ENCODE assay signal across 21 mouse cellular contexts in genomic region chr9:70304901-70305300, GRCm38 (mm10).
A peak's percentile ranks its signal among the peaks of the same experiment; 100 is the strongest.
DNase-seq lines count a peak whose midpoint lies in the region; ATAC-seq and TF ChIP-seq lines count a peak whose summit lies in the region.
"Had no signal": no experiment of that assay in that cellular context is flagged by ENCODE, and none has a peak within 500 bp of the region (broad histone marks: within the 10 kb centered on the region; RNA-seq: fewer than 3 reads in every experiment).

No protein-coding gene starts in this region.

- H3K27me3 ChIP-seq in CH12.LX (replicated peaks), result no peaks in the 10 kb centered on the region
- H3K27me3 ChIP-seq: forebrain, embryonic 13.5 days; heart, embryonic 13.5 days; hindbrain, embryonic 13.5 days had no signal

- peak; percentile 91 for DNase-seq in heart, adult 11 months
- DNase-seq in heart, postnatal 10 days, result no peak
- DNase-seq in CH12.LX (ENCODE audit: extremely low read depth), result peak; percentile 93
- DNase-seq in spleen, postnatal 14 days (ENCODE audit: low spot score in 2 of 2), result peak; percentile 14 to 18
- no peak for DNase-seq in cerebellum, adult 8-10 months
- no peak for DNase-seq in yolk sac, embryonic 10.5 days (ENCODE audit: low spot score)
- DNase-seq in right cerebral cortex, adult 18-20 months, result no peak
- DNase-seq: adrenal gland, adult 2 months; adrenal gland, postnatal 25 days; cerebellum, adult 11-12 months; cerebellum, adult 9-11 months; cerebellum, postnatal 36 days; forebrain, postnatal 0 days; gastrocnemius, adult 2 months; gastrocnemius, postnatal 25 days had no signal

- peak overlapping the region; percentile 51 for H3K4me2 ChIP-seq in CH12.LX (ENCODE audit: insufficient read depth, low read depth, poor library complexity, severe bottlenecking)
- H3K4me2 ChIP-seq: forebrain, embryonic 13.5 days; heart, embryonic 13.5 days; hindbrain, embryonic 13.5 days had no signal

- H3K4me3 ChIP-seq in CH12.LX (replicated peaks in 1 of 3; ENCODE audit: low read depth in 2 of 3, low read length in 2 of 3, poor library complexity in 1 of 3), result no peak overlapping the region
- H3K4me3 ChIP-seq: embryonic facial prominence, embryonic 10.5 days; forebrain, embryonic 13.5 days; gastrocnemius, adult 2 months; heart, embryonic 13.5 days; hindbrain, embryonic 13.5 days had no signal

- peak; percentile 65 for ATAC-seq in neutrophil, adult 5-6 weeks (ENCODE audit: extremely low read depth, insufficient number of reproducible peaks, low FRiP score, poor library complexity, severe bottlenecking)
- ATAC-seq: forebrain, embryonic 13.5 days; forebrain, postnatal 0 days; hindbrain, postnatal 0 days had no signal

- peaks cover 8% of the 10 kb centered on the region; the same call in 1 of the 2 replicates for H3K79me2 ChIP-seq in CH12.LX (replicated peaks; ENCODE audit: control insufficient read depth, extremely low read depth, insufficient read depth, poor library complexity, severe bottlenecking)

- 0 out of 2 replicates have a peak overlapping the region, but pooled peaks have one; percentile 48 for H3K9ac ChIP-seq in CH12.LX (ENCODE audit: insufficient read depth, low read depth)
- H3K9ac ChIP-seq: forebrain, embryonic 13.5 days; forebrain, postnatal 0 days; heart, embryonic 13.5 days; hindbrain, embryonic 13.5 days had no signal

- TF ChIP-seq EP300 in CH12.LX (IDR thresholded peaks at IDR 0.05; ENCODE audit: low read length), result peak; percentile 76

- H3K4me1 ChIP-seq in CH12.LX (ENCODE audit: control insufficient read depth in 1 of 2, insufficient read depth in 2 of 2), result peaks cover 21 to 64% of the 10 kb centered on the region in 2 experiments
- H3K4me1 ChIP-seq: forebrain, embryonic 13.5 days; hindbrain, embryonic 13.5 days had no signal

- TF ChIP-seq POLR2A in CH12.LX (IDR thresholded peaks at IDR 0.05; ENCODE audit: low read depth, low read length), result no peak; the same call in 1 of the 2 replicates

- no peak; the same call in 1 of the 2 replicates for TF ChIP-seq RAD21 in CH12.LX (IDR thresholded peaks at IDR 0.05; ENCODE audit: low read depth, low read length)

- TF ChIP-seq CTCF in CH12.LX (conservative IDR thresholded peaks at IDR 0.05 in 1 of 2, IDR thresholded peaks at IDR 0.05 in 1 of 2; ENCODE audit: low read depth in 2 of 2, low read length in 2 of 2), result no peak

- in situ Hi-C loops in CH12.LX (cut with MboI; ENCODE audit: low pct_ligation_motif_present, low pct_unique_long_range_greater_than_20kb, low sequenced_read_pairs), result loop anchor here (10.0 kb wide), 1 partner anchor 100 kb away; the partner anchor contains the start of gene Myo1e

- intact Hi-C loops in heart, postnatal 10 days (cut with DNase I), result no loop called here

- peaks cover 26 to 84% of the 10 kb centered on the region in 2 experiments for H3K36me3 ChIP-seq in CH12.LX (replicated peaks in 1 of 2; ENCODE audit: control insufficient read depth in 1 of 2, insufficient read depth in 1 of 2, low read length in 1 of 2)

- peaks cover 4% of the 10 kb centered on the region for H3K9me3 ChIP-seq in CH12.LX (replicated peaks; ENCODE audit: low read length)
- H3K9me3 ChIP-seq: embryonic facial prominence, embryonic 10.5 days; forebrain, embryonic 13.5 days; hindbrain, embryonic 13.5 days had no signal

- dilution Hi-C loops in CH12.LX (cut with MboI; ENCODE audit: extremely low pct_ligation_motif_present, extremely low pct_unique_long_range_greater_than_20kb, low sequenced_read_pairs), result no loop called here

- peak overlapping the region; percentile 75 for H3K27ac ChIP-seq in CH12.LX (ENCODE audit: insufficient read depth, low read depth)
- H3K27ac ChIP-seq: embryonic facial prominence, embryonic 10.5 days; forebrain, embryonic 13.5 days; gastrocnemius, adult 2 months; heart, embryonic 13.5 days; hindbrain, embryonic 13.5 days; hindbrain, postnatal 0 days had no signal

TF ChIP-seq in CH12.LX, 34 proteins besides CTCF, POLR2A, EP300 and RAD21:
- TF ChIP-seq USF2 (conservative IDR thresholded peaks at IDR 0.05; ENCODE audit: low read depth, low read length) (no peak; the same call in 1 of the 2 replicates), JUND (conservative IDR thresholded peaks at IDR 0.05; ENCODE audit: low read depth, low read length) (0 out of 2 replicates have a peak, but pooled peaks have one; percentile 3), ELF1 (IDR thresholded peaks at IDR 0.05; ENCODE audit: low read depth, low read length) (no peak), CHD1 (IDR thresholded peaks at IDR 0.05; ENCODE audit: low read depth, low read length) (no peak), CHD2 (IDR thresholded peaks at IDR 0.05; ENCODE audit: low read length) (no peak), TBP (conservative IDR thresholded peaks at IDR 0.05; ENCODE audit: low read depth, low read length) (no peak), ETS1 (conservative IDR thresholded peaks at IDR 0.05; ENCODE audit: low read depth, low read length) (peak; percentile 96), MXI1 (IDR thresholded peaks at IDR 0.05; ENCODE audit: low read depth, low read length) (peak; percentile 89), USF1 (IDR thresholded peaks at IDR 0.05; ENCODE audit: low read depth, low read length) (no peak; the same call in 1 of the 2 replicates), ZNF384 (IDR thresholded peaks at IDR 0.05; ENCODE audit: low read depth, low read length) (no peak), UBTF (IDR thresholded peaks at IDR 0.05; ENCODE audit: low read depth, low read length) (no peak), POLR2AphosphoS2 (IDR thresholded peaks at IDR 0.05; ENCODE audit: low read depth, low read length) (peak; percentile 26; the same call in 1 of the 2 replicates), MYC (IDR thresholded peaks at IDR 0.05; ENCODE audit: low read depth, low read length) (peak; percentile 95), SIN3A (IDR thresholded peaks at IDR 0.05; ENCODE audit: low read length) (peak; percentile 62; the same call in 1 of the 2 replicates), SMC3 (IDR thresholded peaks at IDR 0.05; ENCODE audit: low read depth, low read length) (no peak), PAX5 (IDR thresholded peaks at IDR 0.05; ENCODE audit: low read length) (no peak), ZC3H11A (IDR thresholded peaks at IDR 0.05; ENCODE audit: low read depth, low read length) (no peak), E2F4 (IDR thresholded peaks at IDR 0.05; ENCODE audit: insufficient replicate concordance, low read depth, low read length) (no peak), KAT2A (IDR thresholded peaks at IDR 0.05; ENCODE audit: insufficient replicate concordance, low read length) (no peak), MAFK (IDR thresholded peaks at IDR 0.05; ENCODE audit: insufficient replicate concordance, low read length) (peak; percentile 69; the same call in 1 of the 2 replicates), MEF2A (IDR thresholded peaks at IDR 0.05; ENCODE audit: borderline replicate concordance, low read depth, low read length) (peak; percentile 97), NELFE (IDR thresholded peaks at IDR 0.05; ENCODE audit: low read depth, low read length) (no peak; the same call in 1 of the 2 replicates), MAZ (IDR thresholded peaks at IDR 0.05; ENCODE audit: low read depth, low read length) (peak; percentile 66; the same call in 1 of the 2 replicates), BHLHE40 (IDR thresholded peaks at IDR 0.05; ENCODE audit: low read depth, low read length) (peak; percentile 100), NRF1 (IDR thresholded peaks at IDR 0.05; ENCODE audit: low read depth, low read length) (no peak), ZKSCAN1 (IDR thresholded peaks at IDR 0.05; ENCODE audit: borderline replicate concordance, low read depth, low read length) (no peak), JUN (IDR thresholded peaks at IDR 0.05; ENCODE audit: insufficient read depth, low read depth, low read length) (no peak; the same call in 1 of the 2 replicates), TCF12 (IDR thresholded peaks at IDR 0.05; ENCODE audit: low read depth, low read length) (no peak; the same call in 1 of the 2 replicates), HCFC1 (IDR thresholded peaks at IDR 0.05; ENCODE audit: low read depth, low read length) (no peak), GABPA (IDR thresholded peaks at IDR 0.05; ENCODE audit: insufficient replicate concordance, low read depth, low read length) (no peak), MAX (IDR thresholded peaks at IDR 0.05; ENCODE audit: low read length) (peak; percentile 96), IRF4 (IDR thresholded peaks at IDR 0.05; ENCODE audit: low read depth, low read length) (peak; percentile 66; the same call in 1 of the 2 replicates)

Comparison
In these comparisons a context has a peak if more than half of its experiments do, and no peak if none do; other contexts are left out.
1. DNase-seq: peak in heart, adult 11 months (single experiment), CH12.LX (single experiment) and spleen, postnatal 14 days (2 of 2); none in heart, postnatal 10 days (0 of 2), cerebellum, adult 8-10 months (single experiment), yolk sac, embryonic 10.5 days (single experiment) and right cerebral cortex, adult 18-20 months (single experiment).